Mouse (Mus musculus): ENCODE measurements around the gene Rtf1. TPM values are rescaled to one million over a fixed set of nuclear protein-coding genes. Genes with fewer than 3 reads are reported as not detected.
"Not testable (repeated sequence)": the region's sequence is repeated elsewhere in the genome, so short reads cannot be mapped to it uniquely, and the experiment has no call there.

Rtf1 gene
- total RNA-seq (2021): 10 to 100 TPM; 32.3 to 38.3 TPM
- long read RNA-seq, experiment 1, full-length matches to known transcripts: 3 of 17 reads
- long read RNA-seq, experiment 1, partial matches to known transcripts: 8 of 17 reads
- long read RNA-seq, experiment 1, other reads (novel, unspliced or antisense): 6 of 17 reads
- long read RNA-seq, experiment 2, full-length matches to known transcripts: 4 of 18 reads
- long read RNA-seq, experiment 2, partial matches to known transcripts: 6 of 18 reads
- long read RNA-seq, experiment 2, other reads (novel, unspliced or antisense): 8 of 18 reads

DNA sequence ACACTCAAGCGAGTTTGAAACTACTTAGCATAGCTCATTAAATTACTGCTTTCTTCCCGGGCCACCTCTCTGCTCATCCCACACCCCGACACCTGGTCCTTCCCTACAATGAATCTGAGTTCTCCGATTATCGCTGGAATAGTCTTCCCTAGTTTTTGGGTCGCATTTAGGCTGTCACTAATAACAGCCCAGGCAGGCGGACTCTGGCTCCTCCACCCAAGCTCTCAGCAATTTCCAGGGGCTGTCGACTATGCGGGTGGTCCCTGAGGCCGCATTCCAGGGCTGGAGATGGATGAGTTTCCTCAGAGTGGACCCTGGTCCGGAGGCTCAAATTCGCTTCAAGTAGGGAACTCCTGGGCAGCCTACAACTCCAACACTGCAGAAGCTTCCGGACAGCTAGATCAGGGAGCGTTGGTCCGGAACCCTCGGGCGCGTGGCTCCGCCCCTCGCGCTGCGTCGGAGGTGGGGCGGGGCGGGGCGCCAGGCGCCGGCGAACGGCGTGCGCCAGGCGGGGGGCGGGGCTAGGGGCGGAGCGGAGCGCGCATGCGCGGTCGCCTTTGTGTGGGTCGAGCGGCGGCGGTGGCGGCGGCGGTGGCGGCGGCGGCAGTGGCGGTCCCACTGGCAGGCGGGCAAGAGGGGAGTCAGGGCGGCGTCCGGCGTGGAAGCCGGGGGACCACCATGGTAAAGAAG, at the start of gene Rtf1:
Gene Rtf1 (plus strand): TSS at position 544 of the 690 bp plus-strand sequence.
- peak; percentile 99 to 100 for DNase-seq (ENCODE audit: low spot score in 2 of 2)

DNA sequence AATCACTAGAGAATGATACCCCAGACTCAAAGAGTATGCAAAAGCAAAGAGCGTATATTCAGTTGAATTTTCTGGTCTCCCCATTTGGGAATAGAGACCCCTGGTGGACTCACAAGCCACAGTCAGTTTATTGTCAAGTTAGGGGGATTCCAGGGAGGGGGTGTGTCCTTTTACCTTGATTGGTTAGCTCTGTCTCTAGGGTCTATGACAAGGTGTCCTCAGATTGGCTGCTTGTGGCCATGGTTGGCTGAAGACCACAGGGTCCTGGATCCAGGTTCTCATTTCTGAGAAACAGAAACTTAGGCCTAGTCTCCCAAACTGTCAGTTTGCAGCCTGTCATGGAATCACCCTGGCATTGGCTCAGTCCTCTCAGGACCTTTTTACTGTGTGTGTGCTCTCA, 38.1 kb upstream of the Rtf1 start:
- no peak for DNase-seq (ENCODE audit: low spot score in 2 of 2)

DNA sequence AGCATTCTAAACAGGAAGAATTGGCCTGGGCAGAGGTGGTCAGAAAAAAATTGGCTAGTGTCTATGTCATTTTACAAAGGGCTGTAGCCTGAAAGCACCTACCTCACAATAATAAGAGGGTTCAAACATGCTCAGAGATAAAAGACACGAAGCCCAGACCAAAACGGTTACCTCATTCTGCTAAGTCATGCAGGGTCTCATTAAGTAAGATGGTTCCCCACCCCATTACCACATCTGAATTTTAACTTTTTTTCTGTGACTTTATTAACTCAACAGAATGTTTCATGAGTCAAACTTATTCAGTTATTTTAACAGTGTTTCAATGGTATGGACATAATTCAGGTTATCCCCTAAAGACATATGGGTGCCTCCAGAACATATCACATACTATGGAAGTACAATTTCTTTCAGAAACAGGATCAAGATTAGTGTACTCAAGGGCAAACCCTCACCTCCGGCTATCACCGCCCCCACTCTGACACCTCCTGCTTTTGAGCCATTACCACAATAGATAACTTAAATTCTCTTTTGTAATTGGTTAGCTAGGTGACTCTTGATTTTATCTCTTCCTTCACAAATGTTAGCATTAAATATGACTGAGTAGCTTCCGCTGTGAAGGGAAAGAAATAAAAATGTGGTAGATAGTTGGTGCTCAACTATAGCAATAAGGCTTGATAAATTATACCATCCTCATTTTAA, 33.5 kb upstream of the Rtf1 start:
- DNase-seq (ENCODE audit: low spot score in 2 of 2): no peak

DNA sequence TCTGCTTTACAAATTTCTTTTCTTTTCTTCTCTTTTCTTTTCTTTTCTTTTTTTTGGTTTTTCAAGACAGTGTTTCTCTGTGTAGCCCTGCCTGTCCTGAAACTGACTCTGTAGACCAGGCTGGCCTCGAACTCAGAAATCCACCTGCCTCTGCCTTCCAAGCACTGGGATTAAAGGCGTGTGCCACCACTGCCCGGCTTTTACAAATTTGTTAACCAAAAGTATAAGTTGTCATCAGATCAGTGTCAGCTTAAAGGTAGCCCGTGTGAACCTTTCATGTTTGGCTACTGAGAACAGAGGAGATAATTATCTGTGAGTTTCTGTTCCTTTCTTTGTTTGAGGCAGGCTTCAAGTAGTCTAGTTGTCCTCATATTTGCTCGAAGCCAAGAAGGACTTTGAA, 30.6 kb upstream of the Rtf1 start:
- no peak for DNase-seq (ENCODE audit: low spot score in 2 of 2)

DNA sequence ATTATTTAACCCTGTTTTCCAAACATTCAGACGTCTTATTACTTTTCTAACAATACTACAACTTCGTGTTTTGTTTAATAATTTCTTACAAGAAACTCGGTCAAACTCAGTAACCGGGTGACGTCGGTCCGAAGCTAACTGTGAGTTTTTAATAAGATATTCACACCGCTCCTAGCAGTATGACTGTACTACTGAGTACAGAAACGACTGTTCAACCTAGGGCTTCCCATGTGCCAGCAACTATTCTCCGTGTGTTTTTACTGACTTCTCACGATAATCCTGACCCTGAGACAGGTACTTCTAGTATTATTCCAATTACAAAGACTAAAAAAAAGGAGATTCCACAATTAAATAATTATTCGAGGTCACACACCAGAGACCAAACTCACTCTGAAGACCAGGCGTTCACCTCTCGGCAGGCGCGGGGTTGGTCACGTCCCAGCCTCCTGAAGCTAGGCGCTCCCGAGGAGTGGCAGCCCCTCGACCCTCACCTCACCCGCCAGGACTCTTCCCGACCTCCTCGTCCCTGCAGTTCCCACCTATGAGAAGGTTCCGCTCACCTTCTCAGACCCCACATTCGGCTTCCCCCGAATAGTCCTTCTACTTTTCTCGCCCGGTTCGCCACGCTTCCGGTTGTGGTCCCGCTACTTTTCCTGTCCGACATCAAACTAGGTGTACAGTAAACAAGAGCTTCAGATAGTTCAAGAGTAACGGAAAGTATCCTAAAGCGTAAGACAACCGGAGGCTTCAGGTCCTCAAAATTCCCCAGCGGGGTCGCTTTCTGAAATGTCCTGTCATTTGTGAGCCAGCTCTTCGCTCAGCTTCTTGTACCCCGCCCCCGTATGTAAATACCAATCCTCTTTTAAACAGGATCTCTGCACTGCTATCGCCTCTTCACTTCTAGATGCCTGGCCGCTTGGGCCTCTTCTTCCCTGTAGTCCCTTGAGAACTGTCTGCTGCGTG, 12.4 kb upstream of the Rtf1 start, which contains the start of gene Ndufaf1:
Gene Ndufaf1 (minus strand): TSS at position 608 of the 963 bp plus-strand sequence.
- DNase-seq (ENCODE audit: low spot score in 2 of 2): peak; percentile 43 to 74

DNA sequence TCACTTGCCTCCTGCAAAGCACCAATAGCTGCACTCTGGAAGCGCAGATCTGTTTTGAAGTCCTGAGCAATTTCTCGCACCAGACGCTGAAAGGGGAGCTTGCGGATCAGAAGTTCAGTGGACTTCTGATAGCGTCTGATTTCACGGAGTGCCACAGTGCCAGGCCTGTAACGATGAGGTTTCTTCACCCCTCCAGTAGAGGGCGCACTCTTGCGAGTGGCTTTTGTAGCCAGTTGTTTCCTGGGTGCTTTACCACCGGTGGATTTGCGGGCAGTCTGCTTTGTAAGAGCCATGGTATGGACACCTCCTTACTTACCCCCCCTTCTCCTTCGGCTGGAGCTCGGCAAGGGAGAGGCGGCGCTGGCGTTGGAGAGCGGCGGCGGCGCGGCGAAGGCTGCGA, 9.1 kb upstream of the Rtf1 start:
- DNase-seq (ENCODE audit: low spot score in 2 of 2): not testable (repeated sequence)

DNA sequence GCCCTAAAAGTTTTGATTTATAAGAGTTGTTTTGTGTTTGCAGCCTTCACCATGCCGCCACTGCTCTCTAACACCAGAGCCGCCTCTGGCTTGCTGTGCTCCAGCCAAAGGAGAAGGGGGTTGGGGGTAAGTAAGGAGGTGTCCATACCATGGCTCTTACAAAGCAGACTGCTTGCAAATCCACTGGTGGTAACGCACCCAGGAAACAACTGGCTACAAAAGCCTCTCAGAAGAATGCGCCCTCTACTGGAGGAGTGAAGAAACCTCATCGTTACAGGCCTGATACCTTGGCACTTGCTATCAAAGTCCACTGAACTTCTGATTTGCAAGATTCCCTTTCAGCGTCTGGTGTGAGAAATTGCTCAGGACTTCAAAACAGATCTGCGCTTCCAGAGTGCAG, 5.9 kb upstream of the Rtf1 start:
- no peak for DNase-seq (ENCODE audit: low spot score in 2 of 2)

DNA sequence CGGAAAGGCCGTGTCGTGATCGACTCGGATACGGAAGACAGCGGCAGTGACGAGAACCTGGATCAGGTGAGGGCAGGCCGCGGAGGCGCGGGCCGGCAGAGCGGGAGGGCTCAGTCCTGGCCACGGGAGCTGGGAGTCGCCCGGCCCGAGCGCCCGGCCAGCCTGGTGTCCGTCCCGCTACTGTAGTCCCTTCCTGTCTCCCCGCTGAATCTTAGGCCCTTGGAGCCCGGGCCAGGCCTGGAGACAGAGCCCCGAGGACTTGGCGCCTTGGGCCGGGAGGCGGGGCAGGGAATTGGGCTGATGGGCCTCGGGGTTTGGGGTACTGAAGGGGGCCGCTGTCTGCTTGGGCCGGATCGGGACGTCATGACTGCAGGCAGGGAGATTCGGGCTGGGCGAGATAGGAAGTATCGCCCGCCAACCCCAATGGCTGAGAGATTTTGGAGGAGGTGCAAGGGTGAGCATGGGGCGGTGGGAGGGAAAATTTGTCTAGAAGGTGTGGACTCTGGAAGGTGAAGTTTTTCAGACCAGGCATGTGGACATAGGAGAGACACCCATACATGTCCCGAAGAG, 432 bp downstream of the Rtf1 start:
- DNase-seq (ENCODE audit: low spot score in 2 of 2): peak; percentile 38 to 64

DNA sequence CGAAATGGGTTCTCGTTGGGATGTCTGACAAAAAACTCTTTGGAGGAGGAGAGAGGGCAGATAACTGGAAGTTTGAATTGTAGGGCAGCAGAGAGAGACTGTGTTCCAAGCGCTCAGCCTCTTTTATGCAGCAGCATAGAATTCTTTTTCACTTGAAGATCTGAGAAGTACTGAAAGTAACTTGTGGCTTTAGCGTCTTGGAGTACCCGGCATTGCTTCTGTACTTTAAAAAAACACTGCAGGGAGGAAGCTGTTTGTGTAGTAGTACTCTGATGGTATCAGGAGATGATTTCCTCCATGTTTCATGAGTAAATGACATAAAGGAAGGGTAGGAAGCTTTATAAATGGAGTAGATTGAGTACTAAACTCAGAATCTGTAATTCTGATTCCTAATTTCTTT, 963 bp downstream of the Rtf1 start:
- DNase-seq (ENCODE audit: low spot score in 2 of 2): no peak

DNA sequence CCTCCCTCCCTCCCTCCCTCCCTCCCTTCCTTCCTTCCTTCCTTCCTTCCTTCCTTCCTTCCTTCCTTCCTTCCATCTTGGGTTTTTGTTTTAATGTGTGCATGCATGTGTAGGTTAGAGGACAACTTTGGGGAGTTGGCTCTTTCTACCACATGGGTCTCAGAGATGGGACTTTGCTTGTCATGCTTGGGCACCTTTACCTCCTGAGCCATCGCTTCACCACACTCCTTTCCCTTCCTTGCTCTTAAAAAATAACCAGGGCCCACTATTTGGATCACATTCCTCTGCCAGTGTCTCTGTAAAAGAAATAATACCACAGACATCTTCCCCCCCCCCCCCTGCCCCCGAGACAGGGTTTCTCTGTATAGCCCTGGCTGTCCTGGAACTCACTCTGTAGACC, 8.8 kb downstream of the Rtf1 start:
- no peak for DNase-seq (ENCODE audit: low spot score in 2 of 2)

DNA sequence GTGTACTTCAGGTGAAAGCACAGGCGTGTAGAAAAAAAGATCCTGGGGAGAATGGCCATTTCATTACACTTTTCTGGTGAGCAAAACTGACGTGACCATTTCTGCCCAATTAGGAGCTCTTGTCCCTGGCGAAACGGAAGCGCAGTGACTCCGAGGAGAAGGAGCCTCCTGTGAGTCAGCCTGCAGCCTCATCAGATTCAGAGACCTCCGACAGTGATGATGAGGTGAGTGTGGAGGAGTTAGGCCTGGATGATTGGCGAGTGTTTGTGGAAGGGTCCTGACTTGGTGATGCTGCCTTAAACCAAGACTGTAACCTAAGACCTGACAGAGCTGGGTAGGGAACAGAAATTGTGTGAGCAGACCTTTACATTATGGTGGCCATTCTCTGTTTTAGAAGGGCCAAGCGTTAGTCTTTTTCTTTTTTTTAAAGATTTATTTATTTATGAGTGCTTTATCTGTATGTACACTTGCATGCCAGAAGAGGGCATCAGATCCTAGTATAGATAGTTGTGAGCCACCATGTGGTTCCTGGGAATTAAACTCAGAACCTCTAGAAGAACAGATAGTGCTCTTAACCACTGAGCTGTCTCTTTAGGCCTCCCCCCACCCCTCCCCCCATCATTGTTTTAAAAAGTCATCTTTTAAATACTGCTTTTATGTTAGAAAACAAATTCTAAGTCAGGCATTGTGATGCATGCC, 17.3 kb downstream of the Rtf1 start:
- no peak for DNase-seq (ENCODE audit: low spot score in 2 of 2)

DNA sequence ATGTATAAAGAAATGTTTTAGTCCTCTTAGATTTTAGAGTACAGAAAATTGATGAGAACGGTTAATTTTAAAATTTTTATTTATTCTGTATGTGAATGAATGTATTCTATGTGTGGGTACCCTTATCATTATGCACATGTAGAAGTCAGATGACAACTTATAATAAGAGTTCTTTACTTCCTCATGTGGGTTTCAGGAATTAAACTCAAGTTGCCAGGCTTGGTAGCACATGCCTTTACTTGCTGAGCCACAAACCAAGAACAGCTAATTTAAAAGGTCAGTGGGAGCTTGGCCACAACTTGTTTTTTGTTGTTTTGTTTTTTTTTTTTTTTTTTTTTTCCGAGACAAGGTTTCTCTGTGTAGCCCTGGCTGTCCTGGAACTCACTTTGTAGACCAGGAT, 20.0 kb downstream of the Rtf1 start:
- no peak for DNase-seq (ENCODE audit: low spot score in 2 of 2)

DNA sequence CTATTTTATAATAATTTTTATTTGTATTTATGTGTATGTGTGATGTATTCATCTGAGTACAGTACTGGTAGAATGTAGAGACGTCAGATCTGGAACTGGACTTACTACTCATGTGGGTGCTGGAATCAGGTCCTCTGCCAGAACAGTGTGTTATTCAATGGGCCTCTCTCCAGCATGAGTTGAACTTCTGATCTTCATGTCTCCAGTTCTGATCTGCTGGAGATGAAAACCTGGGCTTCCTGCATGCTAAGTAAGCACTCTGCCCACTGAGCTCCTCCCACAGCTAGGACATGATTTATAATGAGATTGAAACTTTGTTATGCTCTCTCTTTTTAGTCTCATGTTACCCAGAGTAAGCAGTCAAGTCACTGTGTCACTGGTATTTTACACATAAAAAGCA, 21.2 kb downstream of the Rtf1 start:
- DNase-seq (ENCODE audit: low spot score in 2 of 2): no peak

DNA sequence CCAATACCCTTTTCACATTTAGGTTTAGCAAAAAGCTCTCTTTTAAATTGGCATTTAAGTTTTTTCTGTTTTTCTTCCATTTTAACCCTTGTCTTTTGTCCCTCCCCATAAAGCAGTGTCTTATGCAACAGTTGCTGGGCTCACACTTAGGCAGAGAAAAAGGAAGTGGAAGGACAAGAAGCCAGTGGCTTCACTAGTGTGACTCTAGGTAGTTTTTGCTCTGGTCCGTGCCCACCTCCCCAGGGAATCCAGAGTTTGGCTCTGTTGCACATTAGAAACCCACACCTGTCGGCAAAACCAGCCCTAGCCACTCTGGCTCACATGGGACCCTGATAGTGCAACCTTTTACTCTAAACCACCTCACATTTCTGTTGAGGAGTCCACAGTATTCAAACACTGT, 23.6 kb downstream of the Rtf1 start:
- DNase-seq (ENCODE audit: low spot score in 2 of 2): no peak

DNA sequence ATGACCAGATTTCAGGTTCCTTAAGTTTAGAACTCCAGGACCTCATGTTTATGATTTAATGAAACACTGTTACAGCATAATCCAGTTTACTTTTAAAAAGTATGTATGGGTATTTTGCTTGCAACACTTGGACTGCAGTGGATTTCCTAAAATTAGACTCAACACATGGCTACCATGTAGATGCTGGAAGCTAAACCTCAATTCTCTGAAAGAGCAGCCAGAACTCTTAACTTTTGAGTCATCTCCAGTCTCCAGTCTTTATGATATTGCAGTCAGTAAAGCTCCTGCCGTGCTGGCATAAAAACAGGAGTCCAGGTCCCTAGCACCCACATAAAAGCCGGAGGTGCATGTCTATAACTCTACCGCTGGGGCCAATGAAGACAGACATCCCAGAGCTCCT, 25.1 kb downstream of the Rtf1 start:
- DNase-seq (ENCODE audit: low spot score in 2 of 2): no peak

DNA sequence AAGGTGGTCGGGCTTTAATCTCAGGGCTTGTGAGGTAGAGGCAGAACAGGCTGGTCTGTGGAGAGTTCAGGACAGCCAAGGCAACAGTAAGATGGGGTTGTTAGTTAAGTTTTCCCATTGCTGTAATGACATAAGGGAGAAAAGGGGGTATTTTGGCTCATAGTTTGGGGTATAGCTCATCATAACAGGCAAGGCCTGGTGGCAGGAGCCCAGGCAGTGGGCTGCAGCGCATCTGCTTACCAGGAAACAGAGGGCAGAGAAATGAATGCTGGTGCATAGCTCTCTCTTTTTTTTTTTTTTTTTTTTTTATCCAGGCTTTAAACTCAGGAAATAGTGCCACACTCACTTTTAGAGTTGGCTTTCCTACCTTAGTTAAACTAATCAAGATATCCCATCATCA, 28.3 kb downstream of the Rtf1 start:
- DNase-seq (ENCODE audit: low spot score in 2 of 2): no peak

DNA sequence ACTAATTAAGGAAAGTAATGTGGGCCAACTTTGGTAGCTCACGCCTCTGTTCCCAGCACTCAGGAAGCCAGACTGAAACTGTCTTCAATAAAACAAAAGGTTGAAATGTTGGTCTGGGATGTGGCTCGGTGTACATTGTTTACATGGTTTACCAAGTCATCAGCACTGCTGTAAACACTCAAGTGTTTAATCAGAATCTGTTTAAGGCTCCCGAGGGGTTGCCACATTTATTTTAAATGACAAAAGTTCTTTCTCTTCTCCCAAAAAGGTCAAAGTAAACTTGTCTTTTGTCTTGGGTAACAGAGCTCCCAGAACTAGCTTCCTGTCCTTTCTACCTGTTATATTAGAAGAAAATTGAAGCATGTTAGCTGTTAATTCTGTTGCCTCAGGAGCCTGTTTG, 32.8 kb downstream of the Rtf1 start:
- no peak for DNase-seq (ENCODE audit: low spot score in 2 of 2)

DNA sequence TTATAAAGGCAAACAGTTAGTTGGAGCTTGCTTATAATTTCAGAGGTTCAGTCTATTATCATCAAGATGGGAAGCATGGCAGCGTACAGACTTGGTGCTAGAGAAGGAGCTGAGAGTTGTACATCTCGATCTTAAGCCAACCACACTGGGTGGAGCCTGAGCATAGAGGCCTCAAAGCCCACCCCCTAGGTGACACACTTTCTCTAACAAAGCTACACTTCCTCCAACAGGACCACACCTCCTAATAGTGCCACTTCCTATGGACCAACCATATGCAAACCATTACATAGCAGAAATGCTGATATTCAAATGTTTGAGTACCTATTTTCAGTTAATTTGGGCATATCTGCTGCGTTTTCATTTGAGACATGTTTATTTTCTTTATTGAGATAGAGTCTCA, 35.1 kb downstream of the Rtf1 start:
- DNase-seq (ENCODE audit: low spot score in 2 of 2): no peak

DNA sequence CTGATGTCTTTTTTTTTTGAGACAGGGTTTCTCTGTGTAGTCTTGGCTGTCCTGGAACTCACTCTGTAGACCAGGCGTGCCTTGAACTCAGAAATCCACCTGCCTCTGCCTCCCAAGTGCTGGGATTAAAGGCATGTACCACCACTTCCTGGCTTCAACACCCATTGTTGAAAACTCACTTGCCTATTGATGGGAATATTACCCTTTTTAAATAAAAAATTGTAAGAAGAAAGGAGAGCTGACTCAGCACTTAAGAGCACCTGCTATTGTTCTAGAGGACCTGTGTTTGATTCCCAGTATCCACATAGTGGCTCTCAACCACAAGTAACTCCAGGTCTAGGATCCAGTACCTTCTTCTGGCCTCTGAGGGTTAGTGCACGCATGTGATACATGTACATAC, 41.0 kb downstream of the Rtf1 start:
- not testable (repeated sequence) for DNase-seq (ENCODE audit: low spot score in 2 of 2)

DNA sequence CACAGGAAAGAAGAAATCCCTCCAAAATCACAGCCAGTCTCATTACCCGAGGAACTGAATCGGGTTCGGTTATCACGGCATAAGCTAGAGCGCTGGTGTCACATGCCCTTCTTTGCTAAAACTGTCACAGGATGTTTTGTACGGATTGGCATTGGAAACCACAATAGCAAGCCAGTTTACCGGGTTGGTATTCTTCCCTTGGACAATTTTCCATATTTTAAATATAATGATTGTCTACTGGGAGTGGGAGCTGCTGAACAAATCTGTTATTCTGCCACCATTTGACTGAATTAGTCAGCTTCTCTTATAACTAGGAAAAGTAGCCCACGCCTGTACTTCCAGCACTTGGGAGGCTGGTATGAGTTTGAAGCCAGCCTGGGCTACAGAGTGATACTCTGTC, 46.2 kb downstream of the Rtf1 start:
- no peak for DNase-seq (ENCODE audit: low spot score in 2 of 2)

All from gastrocnemius, postnatal 4 days (tissue).